Mouse (Mus musculus) sigmoid colon, adult 10 weeks (tissue): ENCODE results near the gene Pitx2. TPM values are rescaled to one million over a fixed set of nuclear protein-coding genes. Genes with fewer than 3 reads are reported as not detected.

Experiments used
- polyA plus RNA-seq: library from polyadenylated mRNA; stranded (reverse); fragments of 350-450 nt; fragmentation: Illumina TruSeq; extraction: RNeasy Lipid Tissue Mini Kit (QIAGEN cat#74804); gene quantifications from one replicate; pipeline ENCODE4 v1.2.3, GENCODE M21; 2014; ENCODE audit warnings: low read depth, low replicate concordance

Gene Pitx2
- polyA plus RNA-seq = not detected

GRCm38 (mm10) chr3:129199609-129200500 is at the start of gene Pitx2:
Pitx2 (plus strand) TSS chr3:129199878.

Other genes with a start within 250 kb of the Pitx2 start
- gene Enpep, start 132.8 kb downstream of the Pitx2 start, polyA plus RNA-seq = 14.8 TPM